Mouse (Mus musculus): ENCODE measurements around the gene Pkp4. TPM values are rescaled to one million over a fixed set of nuclear protein-coding genes. Genes with fewer than 3 reads are reported as not detected.

Gene Pkp4
- polyA plus RNA-seq, 1 experiment from 2014 or later: 12.2 TPM

DNA sequence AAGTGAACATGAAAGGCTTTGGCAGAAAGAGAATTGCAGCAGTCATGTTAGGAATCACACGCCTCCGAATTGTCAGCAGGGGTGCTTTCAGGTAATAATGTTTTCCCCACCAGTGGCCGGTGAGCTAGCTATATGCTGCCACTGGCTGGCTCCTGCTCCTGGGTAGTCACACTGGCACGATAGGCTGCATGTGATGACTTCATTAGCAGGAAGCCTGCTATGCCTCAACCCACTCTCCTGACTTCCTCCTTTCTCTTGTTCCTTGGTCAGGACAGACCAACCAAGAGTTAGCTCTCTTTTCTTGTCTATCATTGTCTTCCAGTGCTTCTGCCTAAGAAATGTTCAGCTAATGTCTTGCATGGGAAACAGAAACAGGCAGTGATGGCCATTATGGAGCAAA, 171.9 kb downstream of the Pkp4 start:
- Histone ChIP-seq H3K36me3 (peaks cover 6% of the 10 kb centered on the region; the same call in 1 of the 2 replicates), H3K27ac (no peak overlapping the region), H3K4me1 (no peaks in the 10 kb centered on the region), H3K4me2 (replicated peaks) (no peak overlapping the region), H3K9me3 (no peaks in the 10 kb centered on the region), H3K27me3 (replicated peaks) (no peaks in the 10 kb centered on the region), H3K9ac (no peak overlapping the region), H3K4me3 (no peak overlapping the region)
- no peak for ATAC-seq (ENCODE audit: low FRiP score, low read depth)
- WGBS: 86% methylated on average over 4 of the region's 4 CpGs

DNA sequence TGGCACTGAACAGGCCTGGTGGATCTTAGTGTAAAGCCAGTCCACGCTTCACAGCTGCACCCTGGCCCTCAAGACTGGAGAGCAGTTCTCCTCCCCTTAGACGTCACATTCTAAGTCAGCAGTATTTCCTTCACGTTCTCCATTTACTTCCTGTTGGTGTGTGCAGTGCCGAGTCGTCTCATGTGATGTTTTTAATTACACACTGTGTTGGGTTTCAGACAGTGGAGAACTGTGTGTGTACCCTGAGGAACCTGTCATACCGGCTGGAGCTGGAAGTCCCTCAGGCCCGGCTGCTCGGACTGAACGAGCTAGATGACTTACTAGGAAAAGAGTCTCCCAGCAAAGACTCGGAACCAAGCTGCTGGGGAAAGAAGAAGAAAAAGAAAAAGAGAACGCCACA, 177.9 kb downstream of the Pkp4 start:
- no peak for ATAC-seq (ENCODE audit: low FRiP score, low read depth)
- Histone ChIP-seq H3K4me1 (no peaks in the 10 kb centered on the region), H3K4me2 (replicated peaks) (no peak overlapping the region), H3K36me3 (peaks cover 35% of the 10 kb centered on the region), H3K9ac (no peak overlapping the region), H3K4me3 (no peak overlapping the region), H3K27ac (no peak overlapping the region), H3K9me3 (no peaks in the 10 kb centered on the region), H3K27me3 (replicated peaks) (no peaks in the 10 kb centered on the region)
- 84% methylated on average over 11 of the region's 11 CpGs for WGBS

DNA sequence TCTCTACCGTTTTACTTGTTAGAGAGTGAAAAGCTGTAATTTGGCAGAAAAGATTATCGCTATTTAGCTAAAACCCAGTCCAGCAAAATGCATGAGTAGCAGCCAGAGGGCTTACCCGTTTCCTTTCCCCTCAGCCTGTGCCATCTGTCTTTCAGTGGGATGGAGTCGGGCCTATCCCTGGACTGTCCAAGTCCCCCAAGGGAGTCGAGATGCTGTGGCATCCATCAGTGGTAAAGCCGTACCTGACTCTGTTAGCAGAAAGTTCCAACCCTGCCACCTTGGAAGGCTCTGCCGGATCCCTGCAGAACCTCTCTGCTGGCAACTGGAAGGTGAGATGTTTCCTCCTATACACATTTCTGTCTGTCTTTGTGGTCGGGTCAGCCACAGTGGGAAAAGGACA, 178.3 kb downstream of the Pkp4 start:
- ATAC-seq (ENCODE audit: low FRiP score, low read depth): no peak
- Histone ChIP-seq H3K4me3 (no peak overlapping the region), H3K36me3 (peaks cover 37% of the 10 kb centered on the region), H3K9me3 (no peaks in the 10 kb centered on the region), H3K27me3 (replicated peaks) (no peaks in the 10 kb centered on the region), H3K4me1 (no peaks in the 10 kb centered on the region), H3K27ac (no peak overlapping the region), H3K9ac (no peak overlapping the region), H3K4me2 (replicated peaks) (no peak overlapping the region)
- WGBS: 91% methylated on average over 8 of the region's 8 CpGs

DNA sequence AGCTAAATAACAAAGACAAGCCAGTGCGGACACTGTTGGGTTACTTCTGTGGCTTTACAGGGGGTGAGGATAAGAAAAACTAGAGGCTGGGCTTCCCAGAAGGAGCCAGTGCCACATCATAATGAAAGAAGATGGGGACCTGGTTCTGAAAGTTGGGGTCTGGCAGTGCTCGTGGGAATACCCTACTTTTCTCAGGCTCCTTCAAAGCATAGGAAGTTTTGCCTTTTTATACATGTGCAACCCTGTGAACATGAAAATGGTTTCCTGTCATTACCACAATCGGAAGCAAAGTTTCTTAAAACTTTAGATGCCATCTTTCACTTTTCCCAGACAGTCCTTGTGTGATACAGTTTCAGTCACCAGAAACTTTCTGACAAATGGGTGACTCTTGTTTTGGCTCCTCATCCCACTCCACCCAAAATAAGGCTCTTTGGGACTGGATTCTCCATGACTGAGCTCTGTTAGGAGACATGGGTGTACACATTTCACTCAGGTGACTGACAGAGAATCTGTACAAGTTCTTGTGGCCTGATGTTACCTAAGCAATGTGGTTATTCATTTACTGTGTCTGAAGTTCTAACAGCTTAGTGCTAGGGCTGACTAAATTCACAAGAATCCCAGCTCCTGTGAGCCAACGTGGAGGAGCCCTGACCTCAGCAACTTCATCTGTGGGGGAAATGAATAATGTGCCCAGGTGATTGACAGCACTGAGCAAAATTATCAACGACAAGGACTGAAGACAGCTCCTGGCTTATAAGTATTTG, 179.3 kb downstream of the Pkp4 start:
- WGBS: 94% methylated on average over 5 of the region's 5 CpGs
- peaks cover 44% of the 10 kb centered on the region for H3K36me3 ChIP-seq
- no peak for ATAC-seq (ENCODE audit: low FRiP score, low read depth)
- no peak overlapping the region for H3K9ac ChIP-seq
- H3K4me3 ChIP-seq: no peak overlapping the region
- no peaks in the 10 kb centered on the region for H3K4me1 ChIP-seq
- no peaks in the 10 kb centered on the region for H3K27me3 ChIP-seq (replicated peaks)
- H3K4me2 ChIP-seq (replicated peaks): no peak overlapping the region
- no peaks in the 10 kb centered on the region for H3K9me3 ChIP-seq
- no peak overlapping the region for H3K27ac ChIP-seq

DNA sequence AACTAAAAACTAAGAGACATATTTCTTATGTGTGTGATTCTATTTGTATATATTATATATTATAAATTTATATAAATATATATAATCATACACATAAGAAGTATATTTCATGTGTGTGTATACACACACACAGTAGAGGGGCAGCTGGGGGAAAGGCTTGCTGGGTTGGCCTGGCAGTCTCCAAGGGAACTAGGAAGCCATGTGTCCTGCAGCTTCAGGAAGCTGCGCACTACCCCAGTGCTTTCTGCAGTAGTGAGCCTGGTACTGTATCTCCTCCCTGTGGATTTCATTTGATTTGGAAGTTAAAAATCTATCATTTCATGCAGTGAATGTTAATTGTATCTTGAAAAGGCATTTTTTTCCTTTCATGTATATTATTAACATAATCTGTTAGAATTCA, 180.2 kb downstream of the Pkp4 start:
- ATAC-seq (ENCODE audit: low FRiP score, low read depth): no peak
- H3K27me3 ChIP-seq (replicated peaks): no peaks in the 10 kb centered on the region
- no peak overlapping the region for H3K9ac ChIP-seq
- no peak overlapping the region for H3K4me2 ChIP-seq (replicated peaks)
- H3K4me1 ChIP-seq: no peaks in the 10 kb centered on the region
- no peak overlapping the region for H3K27ac ChIP-seq
- H3K36me3 ChIP-seq: peaks cover 46% of the 10 kb centered on the region
- no peaks in the 10 kb centered on the region for H3K9me3 ChIP-seq
- 88% methylated on average over 1 of the region's 1 CpGs for WGBS
- H3K4me3 ChIP-seq: no peak overlapping the region

DNA sequence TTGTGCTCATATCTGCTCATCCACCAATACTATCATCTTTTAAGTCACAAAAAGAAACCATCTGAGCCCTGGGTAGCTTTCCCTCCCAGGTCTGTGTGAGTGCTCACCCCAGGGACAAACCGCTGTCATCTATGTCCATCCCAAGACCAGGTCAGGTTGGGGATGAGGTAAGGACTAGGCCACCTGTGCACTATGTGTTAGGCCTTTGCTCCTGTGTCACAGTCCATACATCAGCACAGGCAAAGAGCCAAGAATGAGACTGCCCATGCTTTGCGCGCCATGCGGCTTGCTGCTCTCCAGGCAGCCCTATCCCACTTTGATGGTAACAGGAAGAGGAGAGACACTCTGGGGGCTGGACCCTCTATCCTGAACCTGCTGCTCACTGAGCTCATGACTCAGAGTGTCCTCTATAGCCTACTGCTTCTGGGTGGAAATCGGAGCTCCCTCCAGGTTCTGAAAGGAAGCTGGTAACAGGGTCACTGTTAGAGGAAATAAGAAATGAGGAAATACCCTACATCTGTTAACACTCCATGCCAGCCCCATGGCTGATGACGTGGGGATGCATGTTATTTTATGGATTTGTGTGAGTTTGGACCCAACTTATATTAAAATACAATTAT, 182.1 kb downstream of the Pkp4 start:
- no peak overlapping the region for H3K9ac ChIP-seq
- WGBS: 96% methylated on average over 6 of the region's 6 CpGs
- peaks cover 46% of the 10 kb centered on the region for H3K36me3 ChIP-seq

DNA sequence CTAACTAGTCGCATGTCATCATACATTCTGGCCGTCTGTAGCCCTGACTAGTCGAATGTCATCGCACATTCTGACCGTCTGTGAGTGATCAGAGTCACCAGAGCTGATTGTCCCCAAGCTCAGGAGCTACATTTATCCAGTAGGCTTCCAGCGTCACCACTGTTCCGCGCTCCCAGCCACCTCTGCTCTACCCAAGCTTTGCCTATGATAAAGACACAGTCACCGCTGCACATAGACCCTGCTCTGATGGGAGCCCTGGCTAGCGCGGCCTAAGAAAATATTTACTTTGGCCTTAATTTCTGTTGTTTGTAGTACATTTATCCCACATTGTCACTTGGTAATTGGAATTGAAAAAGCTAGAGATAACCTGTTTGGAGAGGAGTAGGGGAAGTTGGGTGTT, 183.2 kb downstream of the Pkp4 start:
- peaks cover 54% of the 10 kb centered on the region for H3K36me3 ChIP-seq
- H3K4me2 ChIP-seq (replicated peaks): no peak overlapping the region
- H3K27ac ChIP-seq: no peak overlapping the region
- H3K4me3 ChIP-seq: no peak overlapping the region
- no peaks in the 10 kb centered on the region for H3K27me3 ChIP-seq (replicated peaks)
- H3K9ac ChIP-seq: no peak overlapping the region
- no peaks in the 10 kb centered on the region for H3K4me1 ChIP-seq
- 95% methylated on average over 11 of the region's 11 CpGs for WGBS
- no peak for ATAC-seq (ENCODE audit: low FRiP score, low read depth)
- H3K9me3 ChIP-seq: no peaks in the 10 kb centered on the region

More for the DNA sequence above, 182.1 kb downstream of the Pkp4 start:
- Histone ChIP-seq H3K9me3 (no peaks in the 10 kb centered on the region), H3K4me2 (replicated peaks) (no peak overlapping the region), H3K4me1 (no peaks in the 10 kb centered on the region), H3K27ac (no peak overlapping the region), H3K4me3 (no peak overlapping the region), H3K27me3 (replicated peaks) (no peaks in the 10 kb centered on the region)
- no peak for ATAC-seq (ENCODE audit: low FRiP score, low read depth)

DNA sequence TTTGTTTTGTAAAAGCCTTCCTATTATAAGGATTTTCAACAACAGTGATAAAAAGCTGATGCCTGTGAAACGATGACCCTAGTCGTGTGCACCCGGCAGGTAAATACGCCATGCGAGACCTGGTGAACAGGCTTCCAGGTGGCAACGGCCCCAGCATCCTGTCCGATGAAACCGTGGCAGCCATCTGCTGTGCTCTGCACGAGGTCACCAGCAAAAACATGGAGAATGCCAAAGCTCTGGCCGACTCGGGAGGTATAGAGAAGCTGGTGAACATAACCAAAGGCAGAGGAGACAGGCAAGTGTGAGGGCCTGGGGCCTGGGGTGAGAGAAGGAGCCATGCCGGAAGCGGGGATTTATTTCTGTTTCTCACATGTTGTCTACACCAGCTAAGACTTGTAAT, 184.0 kb downstream of the Pkp4 start:
- no peak overlapping the region for H3K4me2 ChIP-seq (replicated peaks)
- WGBS: 95% methylated on average over 13 of the region's 13 CpGs
- H3K4me3 ChIP-seq: no peak overlapping the region
- no peak overlapping the region for H3K27ac ChIP-seq
- H3K9ac ChIP-seq: no peak overlapping the region
- no peaks in the 10 kb centered on the region for H3K9me3 ChIP-seq
- H3K27me3 ChIP-seq (replicated peaks): no peaks in the 10 kb centered on the region
- H3K4me1 ChIP-seq: no peaks in the 10 kb centered on the region
- H3K36me3 ChIP-seq: peaks cover 56% of the 10 kb centered on the region
- ATAC-seq (ENCODE audit: low FRiP score, low read depth): no peak

DNA sequence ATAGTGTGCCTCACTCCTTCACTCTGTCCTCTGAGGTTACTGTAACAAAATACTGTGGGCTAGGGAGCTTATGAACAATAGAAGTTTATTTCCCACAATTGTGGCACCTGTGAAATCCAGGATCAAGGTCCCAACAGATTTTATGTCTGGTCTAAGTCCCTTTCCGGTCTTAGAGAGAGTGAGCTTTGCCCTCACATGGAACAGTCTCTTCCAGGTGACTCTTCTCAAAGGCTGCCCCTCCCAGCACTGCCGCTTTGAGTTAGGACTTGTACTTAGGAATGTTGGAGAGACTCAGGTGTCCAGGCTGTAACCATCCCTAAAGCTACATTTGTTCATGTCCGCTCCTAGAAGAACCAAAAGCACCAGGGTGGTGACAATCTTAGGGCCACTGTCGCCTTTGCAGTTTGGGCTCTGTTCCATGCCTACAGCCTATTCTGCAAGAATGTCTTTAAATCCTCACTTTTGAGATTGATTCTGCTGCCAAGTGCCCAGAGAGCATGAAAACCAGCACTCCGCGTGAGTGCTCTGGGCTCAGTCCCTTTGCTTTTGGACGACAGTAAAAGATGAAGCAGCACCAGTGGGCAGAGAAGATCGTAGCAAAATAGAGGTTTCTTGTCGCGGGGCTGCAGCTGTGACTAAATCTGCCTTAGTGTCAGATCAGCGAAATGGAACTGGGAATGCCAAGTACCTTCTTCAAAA, 184.6 kb downstream of the Pkp4 start:
- no peak overlapping the region for H3K4me3 ChIP-seq
- no peaks in the 10 kb centered on the region for H3K9me3 ChIP-seq
- no peak for ATAC-seq (ENCODE audit: low FRiP score, low read depth)
- H3K36me3 ChIP-seq: peaks cover 52% of the 10 kb centered on the region
- H3K4me2 ChIP-seq (replicated peaks): no peak overlapping the region
- H3K27ac ChIP-seq: no peak overlapping the region
- no peaks in the 10 kb centered on the region for H3K27me3 ChIP-seq (replicated peaks)
- H3K9ac ChIP-seq: no peak overlapping the region
- 91% methylated on average over 11 of the region's 11 CpGs for WGBS
- H3K4me1 ChIP-seq: no peaks in the 10 kb centered on the region

DNA sequence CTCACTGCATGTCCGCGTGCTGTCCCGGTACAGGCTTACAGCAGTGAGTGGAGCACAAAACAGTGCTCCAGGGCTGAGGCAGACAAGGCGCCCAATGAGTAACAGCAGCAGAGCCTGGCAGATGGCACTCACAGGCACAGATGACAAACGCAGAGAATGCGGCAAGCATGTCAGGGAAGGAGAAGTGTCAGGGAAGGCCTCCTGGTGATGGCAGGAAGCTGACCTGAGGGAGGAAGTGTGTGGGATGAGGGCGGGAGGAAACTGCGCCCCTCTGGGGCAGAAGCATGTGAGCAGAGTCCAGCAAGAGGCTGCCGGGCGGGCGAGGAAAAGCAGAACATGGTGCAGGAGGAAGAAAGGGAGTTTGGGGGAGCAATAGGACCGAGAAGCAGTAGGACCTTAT, 185.8 kb downstream of the Pkp4 start:
- no peak overlapping the region for H3K4me2 ChIP-seq (replicated peaks)
- H3K36me3 ChIP-seq: peaks cover 48% of the 10 kb centered on the region
- no peaks in the 10 kb centered on the region for H3K4me1 ChIP-seq
- H3K9me3 ChIP-seq: no peaks in the 10 kb centered on the region
- no peak overlapping the region for H3K4me3 ChIP-seq
- H3K9ac ChIP-seq: no peak overlapping the region
- H3K27me3 ChIP-seq (replicated peaks): no peaks in the 10 kb centered on the region
- no peak overlapping the region for H3K27ac ChIP-seq
- WGBS: 79% methylated on average over 12 of the region's 12 CpGs
- ATAC-seq (ENCODE audit: low FRiP score, low read depth): no peak

DNA sequence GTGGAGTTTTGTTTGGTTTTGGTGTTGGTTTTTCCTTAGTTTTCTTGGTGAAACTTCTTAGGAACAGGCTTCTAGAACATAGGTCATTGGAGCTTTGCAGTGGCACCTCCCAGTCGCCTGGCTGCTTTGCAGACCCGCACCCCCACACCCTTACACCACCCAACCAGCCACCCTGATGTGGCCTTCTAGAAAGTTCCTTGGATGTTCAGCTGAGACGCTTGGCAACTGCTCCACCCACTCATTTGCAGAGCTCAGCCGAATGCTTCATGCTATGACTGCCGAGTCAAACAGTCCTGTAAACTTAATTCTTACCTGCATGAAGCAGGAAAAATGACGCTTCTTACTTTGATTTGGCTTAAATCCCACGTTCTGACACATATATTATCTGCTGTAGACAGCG, 187.9 kb downstream of the Pkp4 start:
- no peaks in the 10 kb centered on the region for H3K9me3 ChIP-seq
- H3K4me2 ChIP-seq (replicated peaks): no peak overlapping the region
- no peak overlapping the region for H3K4me3 ChIP-seq
- peaks cover 33% of the 10 kb centered on the region for H3K36me3 ChIP-seq
- H3K9ac ChIP-seq: no peak overlapping the region
- no peaks in the 10 kb centered on the region for H3K4me1 ChIP-seq
- H3K27me3 ChIP-seq (replicated peaks): no peaks in the 10 kb centered on the region
- no peak for ATAC-seq (ENCODE audit: low FRiP score, low read depth)
- 91% methylated on average over 8 of the region's 8 CpGs for WGBS
- H3K27ac ChIP-seq: no peak overlapping the region

DNA sequence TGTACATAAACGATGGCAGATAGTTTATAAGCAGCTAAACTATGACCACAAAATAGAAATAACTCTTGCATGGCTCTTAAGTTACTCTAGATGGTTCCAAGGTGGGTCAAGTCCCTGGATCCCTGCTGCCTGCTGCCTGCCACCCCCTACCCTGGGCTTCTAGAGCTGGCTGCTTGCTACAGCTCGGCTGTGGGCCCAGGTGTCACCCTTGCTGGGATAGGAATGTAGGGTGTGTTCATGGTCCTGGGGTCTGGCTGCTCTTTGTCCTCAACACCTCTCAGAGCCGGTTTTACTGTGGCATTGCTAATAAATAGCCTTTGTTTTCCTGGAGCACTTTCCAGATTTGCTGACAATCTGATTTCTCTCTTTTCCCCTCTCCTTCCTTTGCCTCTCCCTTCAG, 189.4 kb downstream of the Pkp4 start:
- H3K36me3 ChIP-seq: peaks cover 23% of the 10 kb centered on the region

More for the DNA sequence above, 189.4 kb downstream of the Pkp4 start:
- Histone ChIP-seq H3K4me3 (no peak overlapping the region), H3K4me2 (replicated peaks) (no peak overlapping the region), H3K9ac (no peak overlapping the region), H3K4me1 (no peaks in the 10 kb centered on the region), H3K27ac (no peak overlapping the region), H3K27me3 (replicated peaks) (no peaks in the 10 kb centered on the region), H3K9me3 (no peaks in the 10 kb centered on the region)
- no peak for ATAC-seq (ENCODE audit: low FRiP score, low read depth)
- 49% methylated on average over 3 of the region's 3 CpGs for WGBS
